Mouse (Mus musculus): Measurements from ENCODE around the gene Mcm7.

DNA sequence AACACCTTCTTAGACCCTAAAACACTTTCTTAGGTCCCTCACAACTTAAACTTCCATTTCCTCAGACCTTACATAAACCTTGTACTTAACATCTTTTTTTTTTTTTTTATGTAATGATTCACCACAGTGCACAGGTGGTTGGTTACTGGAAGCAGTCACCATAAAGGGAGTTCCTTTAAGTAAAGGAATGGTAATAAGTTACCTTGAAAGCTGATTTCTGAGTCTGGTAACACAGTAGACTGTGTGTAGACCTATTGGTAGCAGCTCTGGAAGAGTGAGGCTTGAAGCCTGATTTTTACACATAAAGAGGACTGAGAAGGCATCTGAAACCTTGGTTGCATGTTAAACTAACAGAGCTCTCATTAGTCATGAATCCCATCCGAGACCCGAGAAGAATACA lies 47.6 kb upstream of the Mcm7 start:
- no peak for TF ChIP-seq CTCF (IDR thresholded peaks at IDR 0.05)
- TF ChIP-seq EP300 (IDR thresholded peaks at IDR 0.05): no peak

Measured in lung, postnatal 0 days (tissue).